Mouse (Mus musculus) hindbrain, postnatal 0 days (tissue): ENCODE measurements around the gene Slc36a1. TPM values are rescaled to one million over a fixed set of nuclear protein-coding genes. Genes with fewer than 3 reads are reported as not detected.

Experiments used
- ATAC-seq: fragments of 200-750 bp; cut with Nextera tagmentation; 2 replicates; pipeline ENCODE4 v1.8.0; 2017; ENCODE audit warnings: mild to moderate bottlenecking, moderate TSS enrichment, moderate library complexity
- DNase-seq: peaks from one replicate; pipeline ENCODE4 v3.0.0-alpha.2; 2015; ENCODE audit warnings: low spot score
- H3K27ac ChIP-seq: fragments of 300-500 bp; sonication (generic); 2 replicates; pipeline ENCODE4 v1.5.1; 2014; ENCODE audit warnings: mild to moderate bottlenecking
- H3K27me3 ChIP-seq: fragments of 300-500 bp; sonication (generic); 2 replicates; pipeline ENCODE4 v1.6.1; 2014; ENCODE audit warnings: low read length, mixed read lengths; ENCODE audit not compliant: insufficient read depth
- H3K36me3 ChIP-seq: fragments of 300-500 bp; sonication (generic); 2 replicates; pipeline ENCODE4 v1.6.1; 2014; ENCODE audit warnings: low read length, mixed read lengths; ENCODE audit not compliant: insufficient read depth
- H3K4me1 ChIP-seq: fragments of 300-500 bp; sonication (generic); 2 replicates; pipeline ENCODE4 v1.6.1; 2014; ENCODE audit warnings: antibody characterized with exemption, low read length, mixed read lengths; ENCODE audit not compliant: insufficient read depth
- H3K4me2 ChIP-seq: fragments of 300-500 bp; sonication (generic); 2 replicates; pipeline ENCODE4 v1.6.1; 2014; ENCODE audit warnings: low read depth, mild to moderate bottlenecking, low read length, moderate library complexity, mixed read lengths
- H3K4me3 ChIP-seq: fragments of 300-500 bp; sonication (generic); 2 replicates; pipeline ENCODE4 v1.5.1; 2014; ENCODE audit warnings: low read length
- H3K9ac ChIP-seq: fragments of 300-500 bp; sonication (generic); replicated peaks from 2 replicates; pipeline ENCODE4 v1.6.1; 2014; ENCODE audit warnings: mild to moderate bottlenecking, low read length, moderate library complexity, mixed read lengths
- H3K9me3 ChIP-seq: fragments of 300-500 bp; sonication (generic); 2 replicates; pipeline ENCODE4 v1.6.1; 2016; ENCODE audit warnings: low read length, mixed read lengths
- CTCF ChIP-seq: IDR thresholded peaks from 2 replicates; pipeline ENCODE4 v1.5.1; 2016; ENCODE audit warnings: antibody characterized with exemption, control low read depth, low read depth
- WGBS: fragments of 180-500 bp; shearing (Covaris S2); extraction: QIAGEN DNeasy Blood & Tissue Kit; methylation state at CpG from one replicate; pipeline ENCODE4 v1.1.7; 2014; 5-methylcytosine and 5-hydroxymethylcytosine counted together
- polyA plus RNA-seq: library from polyadenylated mRNA; unstranded; fragments of >200 nt; fragmentation: Nextera tagmentation; extraction: Ambion mirVana; gene quantifications from 2 replicates; pipeline ENCODE4 v1.2.1, GENCODE M21; 2015
- total RNA-seq: library from RNA; depleted of rRNA; stranded (reverse); fragments of >200 nt; gene quantifications from 2 replicates; pipeline ENCODE4 v1.2.3, GENCODE M21; 2014

Gene Slc36a1
- total and polyA plus RNA-seq, 2 experiments from 2014 or later: 3.8 to 37.3 TPM

DNA sequence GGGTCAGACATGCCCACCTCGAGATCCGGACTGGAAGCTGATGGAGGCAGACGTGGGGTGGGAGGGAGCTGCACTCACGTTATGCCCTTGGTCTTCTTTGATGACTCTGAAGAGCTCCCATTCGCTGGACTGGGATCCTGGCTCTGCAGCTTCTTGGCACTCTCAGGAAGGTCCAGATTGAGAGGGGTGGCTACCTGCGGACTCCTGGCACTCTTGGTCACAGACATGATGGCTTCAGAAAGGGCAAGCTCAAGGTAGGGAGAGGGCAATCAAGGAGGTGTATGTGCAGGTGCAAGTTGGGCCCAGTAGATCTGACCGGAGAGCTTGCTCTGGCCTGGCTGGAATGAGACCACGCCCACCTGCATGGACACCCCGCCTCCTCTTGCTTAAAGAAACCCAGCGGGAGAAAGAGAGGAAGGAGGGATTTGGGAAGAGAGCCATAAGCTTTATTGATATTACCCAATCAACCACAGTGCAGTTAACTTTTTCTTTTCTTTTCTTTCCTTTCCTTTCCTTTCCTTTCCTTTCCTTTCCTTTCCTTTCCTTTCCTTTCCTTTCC, 19.3 kb upstream of the Slc36a1 start, which contains the start of gene Slc36a2:
Gene Slc36a2, minus strand, starts transcription at position 345 of the 559 bp plus-strand sequence.
- Histone ChIP-seq H3K36me3 (no peaks in the 10 kb centered on the region), H3K4me3 (no peak within 1 kb of the TSS), H3K27ac (no peak within 1 kb of the TSS), H3K4me1 (0 out of 2 replicates have a peak, but pooled peaks cover 3% of the 10 kb centered on the region), H3K27me3 (no peaks in the 10 kb centered on the region), H3K9ac (no peak within 1 kb of the TSS), H3K4me2 (no peak within 1 kb of the TSS), H3K9me3 (no peaks in the 10 kb centered on the region)
- WGBS: 22% methylated on average over 10 of the region's 10 CpGs
- ATAC-seq: no peak
- no peak for DNase-seq
- TF ChIP-seq CTCF: no peak

DNA sequence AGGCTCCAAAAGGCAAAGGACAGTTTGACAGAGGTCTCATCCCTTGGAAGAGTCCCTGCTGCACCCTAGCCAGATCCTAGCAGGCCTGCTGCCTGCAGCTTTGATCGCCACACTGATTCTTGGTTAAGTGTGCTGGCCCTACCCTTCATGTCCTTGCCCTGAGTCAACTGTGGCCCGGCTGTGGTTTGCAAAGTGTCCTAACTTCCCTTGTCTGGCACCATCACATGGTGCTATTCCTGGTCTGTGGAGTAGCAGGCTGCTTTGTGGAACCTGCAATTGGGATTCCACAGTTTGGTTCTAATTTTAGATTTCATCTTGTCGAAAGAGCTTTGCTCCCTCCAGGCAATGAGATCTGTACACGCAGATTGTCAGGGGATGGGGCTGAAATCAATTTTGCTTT, 16.9 kb upstream of the Slc36a1 start:
- Histone ChIP-seq H3K36me3 (no peaks in the 10 kb centered on the region), H3K27ac (no peak overlapping the region), H3K4me3 (no peak overlapping the region), H3K9me3 (no peaks in the 10 kb centered on the region), H3K4me1 (0 out of 2 replicates have a peak, but pooled peaks cover 3% of the 10 kb centered on the region), H3K27me3 (no peaks in the 10 kb centered on the region), H3K4me2 (no peak overlapping the region), H3K9ac (no peak overlapping the region)
- DNase-seq (no peak), ATAC-seq (no peak)
- WGBS: 74% methylated on average over 4 of the region's 4 CpGs
- no peak for TF ChIP-seq CTCF

DNA sequence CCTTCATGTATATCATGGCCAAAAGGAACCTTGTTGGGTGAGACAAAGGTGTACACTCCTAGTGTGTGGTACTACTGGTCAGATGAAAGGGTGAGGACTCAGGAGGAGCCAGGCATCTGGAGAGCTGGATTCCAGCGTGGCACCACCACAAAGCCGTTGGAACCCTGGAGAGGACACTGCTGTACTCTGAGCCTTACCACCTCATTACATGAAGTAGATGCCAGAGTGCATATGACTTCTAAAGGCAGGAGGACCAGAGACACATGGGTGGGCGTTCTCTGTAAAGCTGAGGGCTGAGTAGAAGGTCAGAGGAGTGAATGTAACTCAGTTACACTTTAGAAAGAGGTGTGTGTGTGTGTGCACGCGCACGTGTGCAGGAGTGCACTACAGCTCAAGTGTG, 16.4 kb upstream of the Slc36a1 start:
- ATAC-seq: no peak

DNA sequence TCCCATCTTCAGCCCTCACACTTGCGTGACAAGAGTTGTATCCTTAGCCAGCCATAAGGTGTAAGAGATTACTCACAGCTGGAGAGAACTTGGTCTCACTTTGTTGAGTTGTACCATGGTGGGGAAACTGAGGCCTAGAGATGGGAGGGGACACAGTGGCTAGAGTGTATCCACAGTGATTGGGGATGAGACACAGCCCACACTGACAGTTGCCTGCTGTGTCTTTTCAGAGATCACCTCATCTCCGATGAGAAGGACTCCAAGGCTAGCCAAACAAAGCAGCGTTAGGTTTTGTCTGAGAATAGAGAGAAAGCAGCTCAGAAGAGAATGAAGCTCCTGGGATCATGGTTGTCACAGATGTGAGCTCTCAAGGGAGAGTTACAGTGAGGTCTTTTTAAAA, 13.9 kb upstream of the Slc36a1 start:
- no peak for TF ChIP-seq CTCF
- no peaks in the 10 kb centered on the region for H3K4me1 ChIP-seq
- H3K36me3 ChIP-seq: no peaks in the 10 kb centered on the region
- DNase-seq (no peak), ATAC-seq (no peak)
- no peak overlapping the region for H3K9ac ChIP-seq
- H3K27ac ChIP-seq: no peak overlapping the region
- H3K4me2 ChIP-seq: no peak overlapping the region
- H3K27me3 ChIP-seq: no peaks in the 10 kb centered on the region
- no peaks in the 10 kb centered on the region for H3K9me3 ChIP-seq
- WGBS: 76% methylated on average over 3 of the region's 3 CpGs
- no peak overlapping the region for H3K4me3 ChIP-seq

More for the DNA sequence above, 16.4 kb upstream of the Slc36a1 start:
- Histone ChIP-seq H3K27me3 (no peaks in the 10 kb centered on the region), H3K9me3 (no peaks in the 10 kb centered on the region), H3K4me2 (no peak overlapping the region), H3K27ac (no peak overlapping the region), H3K36me3 (no peaks in the 10 kb centered on the region), H3K4me3 (no peak overlapping the region), H3K9ac (no peak overlapping the region), H3K4me1 (0 out of 2 replicates have a peak, but pooled peaks cover 3% of the 10 kb centered on the region)
- no peak for DNase-seq
- WGBS: 79% methylated on average over 6 of the region's 6 CpGs
- TF ChIP-seq CTCF: no peak

DNA sequence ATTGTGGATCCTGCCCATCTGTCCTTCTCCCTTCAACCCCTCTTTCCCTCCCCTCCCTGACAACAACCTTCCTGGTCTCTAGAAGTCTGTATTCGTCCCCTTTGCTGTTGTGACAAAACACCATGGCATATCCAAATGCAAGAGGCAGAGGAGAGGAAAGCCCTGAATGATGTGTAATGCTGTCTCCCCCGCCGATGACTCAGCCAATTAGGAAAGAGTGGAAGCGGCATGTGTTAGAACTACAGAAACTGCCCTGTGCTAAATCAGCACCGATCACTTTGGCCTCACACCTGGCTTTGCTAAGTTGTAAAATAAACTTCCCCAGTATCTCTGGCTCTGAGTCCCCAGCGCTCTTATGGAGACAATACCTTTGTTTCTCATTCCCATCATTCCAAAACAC, 7.1 kb upstream of the Slc36a1 start:
- Histone ChIP-seq H3K36me3 (no peaks in the 10 kb centered on the region), H3K4me3 (no peak overlapping the region), H3K9me3 (no peaks in the 10 kb centered on the region), H3K9ac (no peak overlapping the region), H3K4me1 (no peaks in the 10 kb centered on the region), H3K27ac (no peak overlapping the region), H3K27me3 (no peaks in the 10 kb centered on the region), H3K4me2 (no peak overlapping the region)
- ATAC-seq (no peak), DNase-seq (no peak)
- 70% methylated on average over 6 of the region's 6 CpGs for WGBS
- no peak for TF ChIP-seq CTCF

DNA sequence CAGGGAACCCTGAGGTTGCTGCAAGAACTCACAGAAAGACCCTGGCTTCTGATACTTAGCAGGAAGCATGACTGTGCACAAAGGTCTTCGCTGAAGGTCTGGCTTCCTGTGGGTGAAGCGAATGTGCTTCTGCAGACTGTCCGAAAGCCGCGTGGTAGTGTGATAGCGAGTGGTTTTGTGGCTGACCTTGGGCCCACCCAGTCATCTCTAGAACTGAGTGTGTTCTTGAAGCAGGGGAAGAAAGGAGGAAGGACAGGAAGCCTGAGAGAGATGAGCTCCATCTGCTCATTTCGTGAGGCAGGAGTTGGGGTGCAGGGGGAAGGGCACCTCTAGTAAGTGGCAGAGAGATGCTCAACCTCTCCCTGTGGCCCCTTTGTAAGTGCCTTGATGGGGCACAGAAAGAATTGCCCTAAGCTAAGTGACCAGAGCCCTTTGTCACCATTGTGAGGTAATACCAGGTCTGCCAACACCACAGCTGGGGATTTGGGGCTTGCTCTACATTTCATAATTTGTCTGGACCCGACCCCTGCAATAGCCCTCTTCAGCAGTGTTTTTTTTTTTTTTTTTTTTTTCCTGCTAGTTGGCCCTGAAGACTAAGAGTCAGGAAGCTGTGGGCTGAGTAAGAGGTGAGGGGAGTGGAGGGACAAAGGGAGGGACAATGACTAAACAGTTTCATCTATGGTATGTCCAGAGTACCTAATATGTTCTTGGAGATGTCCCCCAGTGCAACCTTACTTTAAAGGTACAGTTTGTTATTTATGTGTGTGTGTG, 6.2 kb upstream of the Slc36a1 start:
- no peaks in the 10 kb centered on the region for H3K36me3 ChIP-seq
- TF ChIP-seq CTCF: no peak
- H3K4me3 ChIP-seq: no peak overlapping the region
- no peak overlapping the region for H3K9ac ChIP-seq
- WGBS: 81% methylated on average over 8 of the region's 8 CpGs
- ATAC-seq: no peak
- H3K4me1 ChIP-seq: no peaks in the 10 kb centered on the region
- no peak for DNase-seq
- H3K27ac ChIP-seq: no peak overlapping the region
- no peaks in the 10 kb centered on the region for H3K27me3 ChIP-seq
- no peak overlapping the region for H3K4me2 ChIP-seq
- no peaks in the 10 kb centered on the region for H3K9me3 ChIP-seq

DNA sequence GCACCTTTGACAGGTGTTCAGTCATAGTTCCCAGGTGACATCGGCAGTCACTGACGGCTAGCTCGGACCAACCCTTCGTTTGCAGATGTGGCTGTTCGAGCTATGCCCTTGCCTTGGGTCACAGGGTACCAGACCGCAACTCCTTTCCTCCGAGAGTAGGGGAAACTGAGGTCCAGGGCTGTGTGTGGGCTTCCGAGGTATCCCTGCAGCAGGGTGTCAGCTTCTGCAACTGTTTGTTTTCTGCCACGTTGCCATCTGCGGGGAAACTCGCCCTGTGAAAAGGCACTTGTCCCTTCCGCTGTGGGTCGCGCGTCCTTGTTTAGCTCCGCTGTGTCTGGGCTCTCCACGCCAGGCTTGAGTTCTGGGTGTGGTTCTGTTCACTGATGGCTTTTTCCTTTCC, 452 bp downstream of the Slc36a1 start:
- no peaks in the 10 kb centered on the region for H3K27me3 ChIP-seq
- peak overlapping the region; percentile 79 for H3K4me3 ChIP-seq
- H3K9me3 ChIP-seq: no peaks in the 10 kb centered on the region
- peaks cover 17% of the 10 kb centered on the region for H3K4me1 ChIP-seq
- peak overlapping the region; percentile 99 for H3K4me2 ChIP-seq
- DNase-seq: peak; percentile 43
- H3K36me3 ChIP-seq: no peaks in the 10 kb centered on the region
- TF ChIP-seq CTCF: no peak
- H3K9ac ChIP-seq: peak overlapping the region; percentile 73
- peak overlapping the region; percentile 75; the same call in 1 of the 2 replicates for H3K27ac ChIP-seq
- WGBS: 4% methylated on average over 17 of the region's 17 CpGs
- ATAC-seq: no peak
